Mouse (Mus musculus) bone marrow, adult 2 months (tissue): ENCODE results near the gene Tmbim7.

Experiments used
- CTCF ChIP-seq: fragments of 200-500 bp; IDR thresholded peaks from 2 replicates; pipeline ENCODE4 v1.5.1; 2011; ENCODE audit warnings: low read length, control low read depth; ENCODE audit not compliant: control insufficient read depth, insufficient read depth
- POLR2A ChIP-seq: fragments of 200-500 bp; IDR thresholded peaks from 2 replicates; pipeline ENCODE4 v1.6.1; 2011; ENCODE audit warnings: low read depth, mild to moderate bottlenecking, control low read depth, low read length, borderline replicate concordance; ENCODE audit not compliant: control insufficient read depth

DNA sequence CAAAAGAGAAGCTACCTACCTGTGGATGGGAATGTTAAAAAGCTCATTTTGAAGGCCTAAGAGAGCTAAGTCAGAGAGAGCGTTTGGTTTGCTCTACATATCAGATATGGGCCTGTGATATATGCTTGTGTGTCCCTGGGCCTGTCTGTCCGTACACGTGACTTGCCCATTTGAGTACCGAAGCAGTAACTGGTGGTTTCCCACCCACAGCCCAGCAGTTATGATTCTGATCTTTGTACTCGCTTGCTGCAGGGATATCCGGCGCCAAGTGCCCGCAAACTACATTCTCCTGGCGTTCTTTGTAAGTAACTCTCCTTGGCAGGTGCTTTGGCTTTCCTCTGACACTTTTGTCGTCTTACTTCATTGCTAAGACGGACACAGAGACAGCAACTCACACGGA, 15.6 kb downstream of the Tmbim7 start:
- TF ChIP-seq CTCF: no peak
- no peak for TF ChIP-seq POLR2A
